Mouse (Mus musculus): ENCODE measurements around the gene Ramp1.

DNA sequence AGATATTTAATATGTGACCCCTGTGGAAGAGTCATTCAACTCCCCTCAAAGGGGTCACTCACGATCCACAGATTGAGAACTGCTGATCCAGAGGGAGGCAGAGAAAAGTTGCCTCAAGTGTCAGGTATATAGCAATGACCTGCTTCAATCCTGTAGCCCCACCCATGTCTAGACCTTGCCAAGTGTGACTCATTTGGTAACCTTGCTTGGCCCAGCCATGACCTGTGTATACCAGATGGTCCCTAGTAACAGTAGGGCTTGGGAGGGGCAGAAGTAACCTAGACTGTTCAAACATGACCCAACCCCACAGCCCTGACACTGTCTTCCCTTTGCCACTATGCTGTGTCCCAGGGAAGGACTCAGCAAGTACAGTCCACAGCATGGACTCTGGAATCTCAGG is 61.1 kb downstream of the Ramp1 start:
- TF ChIP-seq CTCF (IDR thresholded peaks at IDR 0.05; ENCODE audit: borderline replicate concordance, control insufficient read depth, extremely low read depth, insufficient read depth, low read length, poor library complexity) (no peak), POLR2A (IDR thresholded peaks at IDR 0.05; ENCODE audit: control insufficient read depth, extremely low read depth, insufficient read depth, low read length, poor library complexity) (no peak)

Measured in thymus, adult 2 months (tissue).